Mouse (Mus musculus) liver, embryonic 12.5 days (tissue): ENCODE measurements around the gene Blnk. TPM values are rescaled to one million over a fixed set of nuclear protein-coding genes. Genes with fewer than 3 reads are reported as not detected.

ENCODE experiments used
- ATAC-seq: fragments of 200-750 bp; cut with Nextera tagmentation; 2 replicates; pipeline ENCODE4 v1.8.0; 2017; ENCODE audit warnings: moderate number of reproducible peaks, mild to moderate bottlenecking, moderate library complexity
- H3K27ac ChIP-seq: fragments of 300-500 bp; sonication (generic); 2 replicates; pipeline ENCODE4 v1.5.1; 2016; ENCODE audit warnings: mild to moderate bottlenecking
- H3K27me3 ChIP-seq: fragments of 300-500 bp; sonication (generic); replicated peaks from 2 replicates; pipeline ENCODE4 v1.6.1; 2016; ENCODE audit warnings: mild to moderate bottlenecking, moderate library complexity
- H3K36me3 ChIP-seq: fragments of 300-500 bp; sonication (generic); 2 replicates; pipeline ENCODE4 v1.6.1; 2016; ENCODE audit warnings: mild to moderate bottlenecking, moderate library complexity
- H3K4me1 ChIP-seq: fragments of 300-500 bp; sonication (generic); 2 replicates; pipeline ENCODE4 v1.6.1; 2016
- H3K4me2 ChIP-seq: fragments of 300-500 bp; sonication (generic); 2 replicates; pipeline ENCODE4 v1.6.1; 2016; ENCODE audit warnings: mild to moderate bottlenecking, moderate library complexity
- H3K4me3 ChIP-seq: fragments of 300-500 bp; sonication (generic); 2 replicates; pipeline ENCODE4 v1.5.1; 2016; ENCODE audit warnings: mild to moderate bottlenecking, moderate library complexity
- H3K9ac ChIP-seq: fragments of 300-500 bp; sonication (generic); 2 replicates; pipeline ENCODE4 v1.6.1; 2016; ENCODE audit warnings: mild to moderate bottlenecking, moderate library complexity
- H3K9me3 ChIP-seq: fragments of 300-500 bp; sonication (generic); replicated peaks from 2 replicates; pipeline ENCODE4 v1.6.1; 2016; ENCODE audit warnings: mild to moderate bottlenecking, moderate library complexity
- WGBS: fragments of 180-500 bp; shearing (Covaris S2); methylation state at CpG from one replicate; pipeline ENCODE4 v1.1.7; 2016; ENCODE audit not compliant: insufficient replicate concordance; 5-methylcytosine and 5-hydroxymethylcytosine counted together
- polyA plus RNA-seq: library from polyadenylated mRNA; unstranded; fragments of >200 nt; fragmentation: Nextera tagmentation; extraction: Ambion mirVana; gene quantifications from 2 replicates; pipeline ENCODE4 v1.2.1, GENCODE M21; 2016

Blnk gene
- polyA plus RNA-seq, 1 experiment from 2014 or later: 0.45 TPM

DNA sequence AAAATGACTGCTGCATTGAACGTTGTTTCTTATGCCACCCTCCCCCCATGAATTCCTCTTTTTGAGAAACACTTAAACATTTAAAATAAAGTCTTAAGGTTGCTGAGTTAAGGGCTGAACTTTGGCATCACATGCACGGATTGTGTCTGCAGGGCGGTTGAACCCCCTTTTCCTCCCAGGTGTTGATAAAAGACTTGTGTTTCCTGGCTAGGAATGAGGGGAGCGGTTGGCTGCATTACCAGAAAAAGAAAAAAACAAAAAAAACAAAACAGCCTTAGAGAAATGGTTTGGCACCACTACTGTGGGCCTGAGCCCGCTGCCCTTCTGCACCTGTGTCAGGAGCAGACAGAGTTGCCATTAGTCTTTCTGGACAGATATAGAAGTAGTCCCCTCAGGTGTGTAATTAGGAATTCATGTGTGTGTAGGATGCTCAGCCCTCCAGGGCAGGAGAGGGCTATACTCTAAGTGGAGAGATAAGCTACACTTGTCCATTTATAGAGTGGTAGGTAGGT lies 24.9 kb upstream of the Blnk start:
- H3K27me3 ChIP-seq: peaks cover 28% of the 10 kb centered on the region
- no peaks in the 10 kb centered on the region for H3K36me3 ChIP-seq
- no peak for ATAC-seq
- H3K27ac ChIP-seq: no peak overlapping the region
- H3K4me3 ChIP-seq: no peak overlapping the region
- H3K9ac ChIP-seq: no peak overlapping the region
- H3K4me2 ChIP-seq: no peak overlapping the region
- WGBS: 56% methylated on average over 5 of the region's 5 CpGs
- H3K9me3 ChIP-seq: no peaks in the 10 kb centered on the region
- H3K4me1 ChIP-seq: peaks cover 3% of the 10 kb centered on the region

DNA sequence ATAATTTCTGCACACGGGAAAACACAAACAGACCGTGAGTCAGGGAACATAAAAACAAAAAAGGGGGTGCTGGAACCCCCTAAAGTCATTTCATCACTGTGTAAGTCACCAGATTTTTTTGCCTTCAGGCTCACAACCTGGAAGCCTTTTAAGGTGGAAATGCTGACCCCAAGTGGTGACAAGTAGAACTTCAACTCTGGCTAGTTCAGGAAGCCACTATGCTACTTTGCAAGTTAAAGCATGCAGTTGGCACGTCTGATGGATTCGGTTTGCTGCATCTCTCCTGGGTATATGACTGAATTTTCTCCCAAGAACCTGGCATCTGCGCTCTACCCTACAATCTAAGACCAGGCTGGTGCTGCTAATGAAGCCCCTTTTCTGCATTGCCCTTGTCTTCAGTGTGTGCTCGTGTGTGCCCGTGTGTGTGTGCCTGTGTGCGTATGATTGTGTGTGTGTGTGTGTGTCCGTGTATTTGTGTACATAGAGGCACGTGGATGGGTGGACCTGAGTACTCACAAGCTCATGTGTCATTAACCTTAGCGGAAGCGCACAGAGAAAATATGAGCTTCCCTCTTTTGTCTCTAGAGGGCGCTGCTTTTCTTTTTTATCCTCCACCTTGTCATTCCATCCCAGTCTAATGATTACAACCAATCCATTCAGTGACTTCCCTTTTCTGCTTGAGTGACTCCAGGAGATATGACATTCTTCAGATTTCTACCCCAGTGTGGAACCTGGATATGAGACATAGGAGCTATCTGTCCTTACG lies 21.8 kb upstream of the Blnk start:
- Histone ChIP-seq H3K4me3 (peak overlapping the region; percentile 23), H3K4me1 (peaks cover 8% of the 10 kb centered on the region), H3K9me3 (no peaks in the 10 kb centered on the region), H3K27ac (no peak overlapping the region), H3K36me3 (no peaks in the 10 kb centered on the region), H3K9ac (peak overlapping the region; percentile 36; the same call in 1 of the 2 replicates), H3K4me2 (peak overlapping the region; percentile 64), H3K27me3 (peaks cover 49% of the 10 kb centered on the region)
- 11% methylated on average over 14 of the region's 14 CpGs for WGBS
- peak; percentile 40; the same call in 1 of the 2 replicates for ATAC-seq

DNA sequence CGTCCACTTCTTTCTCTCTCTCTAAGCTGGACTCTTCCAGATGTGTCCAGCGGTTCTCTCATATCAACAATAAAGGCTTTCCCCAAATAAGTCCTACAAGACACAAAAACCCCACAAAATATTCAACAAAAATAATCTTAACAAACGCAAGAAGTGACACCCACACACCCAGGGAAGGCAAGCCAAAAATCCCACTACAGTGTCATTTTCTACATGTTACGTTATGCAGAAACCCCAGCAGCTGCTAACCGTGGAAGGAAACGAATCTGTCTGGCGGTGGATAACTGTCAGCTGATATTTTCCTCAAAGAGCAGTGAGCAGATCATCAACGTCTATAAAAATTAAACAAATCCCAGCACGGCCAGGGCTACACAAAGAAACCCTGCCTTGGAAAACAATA lies 19.7 kb upstream of the Blnk start:
- no peak overlapping the region for H3K27ac ChIP-seq
- WGBS: 18% methylated on average over 9 of the region's 9 CpGs
- no peaks in the 10 kb centered on the region for H3K9me3 ChIP-seq
- no peak overlapping the region for H3K9ac ChIP-seq
- H3K4me2 ChIP-seq: no peak overlapping the region
- no peak overlapping the region for H3K4me3 ChIP-seq
- H3K4me1 ChIP-seq: peaks cover 8% of the 10 kb centered on the region
- no peaks in the 10 kb centered on the region for H3K36me3 ChIP-seq
- H3K27me3 ChIP-seq: peaks cover 51% of the 10 kb centered on the region
- no peak for ATAC-seq

DNA sequence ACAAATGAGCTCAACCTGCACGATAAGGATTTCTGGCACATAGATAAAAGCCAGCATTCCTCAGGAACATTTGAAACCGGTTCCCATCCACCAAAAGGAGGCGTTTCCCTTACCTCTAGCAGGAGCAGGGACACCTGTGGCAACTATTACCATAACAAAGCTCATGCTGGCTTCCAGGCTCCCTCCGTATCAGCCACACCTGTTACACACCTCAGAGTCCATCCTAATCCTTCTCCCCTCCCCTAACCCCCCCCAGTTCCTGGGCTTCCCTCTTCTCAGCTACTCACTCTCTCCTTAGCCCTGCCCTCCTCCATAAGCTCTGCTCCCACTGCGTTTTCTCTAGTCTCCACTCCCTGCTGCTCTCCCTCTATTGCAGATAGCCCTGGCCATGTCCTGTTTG lies 19.3 kb upstream of the Blnk start:
- no peak overlapping the region for H3K4me2 ChIP-seq
- H3K4me1 ChIP-seq: peaks cover 8% of the 10 kb centered on the region
- H3K4me3 ChIP-seq: no peak overlapping the region
- ATAC-seq: no peak
- H3K36me3 ChIP-seq: no peaks in the 10 kb centered on the region
- no peak overlapping the region for H3K9ac ChIP-seq
- no peak overlapping the region for H3K27ac ChIP-seq
- 11% methylated on average over 5 of the region's 5 CpGs for WGBS
- peaks cover 48% of the 10 kb centered on the region for H3K27me3 ChIP-seq
- no peaks in the 10 kb centered on the region for H3K9me3 ChIP-seq

DNA sequence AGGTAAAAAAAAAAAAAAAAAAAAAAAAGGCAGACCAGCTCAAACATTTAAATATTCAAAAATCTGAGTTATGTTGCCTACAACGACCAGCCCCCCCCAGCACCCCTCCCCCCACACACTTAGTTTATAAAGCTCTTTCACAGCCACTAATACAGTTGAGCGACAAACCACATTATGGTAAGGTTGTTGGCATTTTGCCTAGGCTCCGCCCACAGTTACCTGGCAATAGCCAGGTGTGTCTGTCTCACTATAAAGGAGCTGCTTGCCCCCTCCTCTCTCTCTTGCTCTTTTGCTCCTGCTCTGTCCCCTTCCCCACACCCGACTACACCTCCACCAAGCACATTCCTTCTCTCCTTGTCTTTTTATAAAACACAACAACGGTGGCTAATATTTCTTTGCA lies 17.3 kb upstream of the Blnk start:
- 21% methylated on average over 5 of the region's 5 CpGs for WGBS
- Histone ChIP-seq H3K9ac (no peak overlapping the region), H3K4me2 (no peak overlapping the region), H3K4me1 (peaks cover 8% of the 10 kb centered on the region), H3K4me3 (no peak overlapping the region), H3K27ac (no peak overlapping the region), H3K9me3 (no peaks in the 10 kb centered on the region), H3K36me3 (no peaks in the 10 kb centered on the region), H3K27me3 (peaks cover 43% of the 10 kb centered on the region)
- ATAC-seq: no peak

DNA sequence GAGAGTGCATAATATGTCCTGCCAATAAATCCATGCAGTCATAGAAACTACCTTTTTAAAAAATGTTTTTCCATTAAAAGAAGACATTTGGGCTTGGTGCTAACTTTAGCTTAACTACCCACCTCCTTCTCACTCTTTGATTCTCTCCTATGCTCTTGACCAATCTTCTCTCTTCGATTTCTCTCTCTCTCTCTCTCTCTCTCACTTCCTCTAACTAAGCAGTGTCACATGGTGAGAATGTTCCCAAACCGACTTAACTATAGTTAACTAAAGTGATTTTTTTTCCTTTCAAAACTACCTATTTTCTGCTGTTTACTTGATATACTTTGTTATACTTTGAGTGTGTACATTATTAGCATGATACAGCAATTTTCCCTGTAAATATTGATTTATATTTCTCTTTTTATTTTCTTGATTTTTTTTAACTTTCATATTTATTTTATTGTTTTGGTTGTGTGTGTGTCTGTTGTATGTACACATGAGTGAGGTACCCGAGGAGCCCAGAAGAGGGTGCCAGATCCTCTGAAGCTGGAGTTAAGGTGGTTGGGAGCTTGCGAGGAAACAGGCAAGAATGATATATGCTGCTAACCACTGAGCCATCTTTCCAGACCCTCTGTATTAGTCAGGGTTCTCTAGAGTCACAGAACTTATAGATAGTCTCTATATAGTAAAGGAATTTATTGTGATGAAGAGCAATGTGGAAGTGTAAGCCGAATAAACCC lies 14.5 kb upstream of the Blnk start:
- WGBS: 71% methylated on average over 5 of the region's 5 CpGs
- Histone ChIP-seq H3K36me3 (no peaks in the 10 kb centered on the region), H3K4me3 (no peak overlapping the region), H3K4me1 (0 out of 2 replicates have a peak, but pooled peaks cover 4% of the 10 kb centered on the region), H3K9ac (no peak overlapping the region), H3K4me2 (no peak overlapping the region), H3K27ac (no peak overlapping the region), H3K27me3 (peaks cover 30% of the 10 kb centered on the region), H3K9me3 (no peaks in the 10 kb centered on the region)
- no peak for ATAC-seq

DNA sequence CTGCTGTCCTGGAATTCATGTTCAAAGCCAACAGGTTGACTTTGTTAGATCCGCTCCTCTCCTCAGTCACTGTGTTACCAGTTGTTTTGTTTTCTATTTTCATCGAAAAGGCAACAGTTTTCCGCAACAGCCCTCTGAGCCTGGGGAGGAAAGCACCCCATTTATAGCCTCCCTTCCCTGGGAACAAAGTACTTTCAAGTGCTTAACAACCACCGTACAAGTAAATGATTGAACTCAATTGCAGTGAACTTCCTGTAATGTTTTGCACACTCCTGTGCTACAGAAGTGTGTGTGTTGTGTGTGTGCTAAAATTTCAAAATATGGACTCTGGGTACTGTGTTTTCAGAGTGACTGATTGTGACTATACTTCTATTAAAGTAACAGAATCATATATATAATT lies 13.4 kb upstream of the Blnk start:
- Histone ChIP-seq H3K27me3 (peaks cover 19% of the 10 kb centered on the region), H3K4me1 (no peaks in the 10 kb centered on the region), H3K36me3 (no peaks in the 10 kb centered on the region), H3K4me3 (no peak overlapping the region), H3K4me2 (no peak overlapping the region), H3K27ac (no peak overlapping the region), H3K9ac (no peak overlapping the region), H3K9me3 (no peaks in the 10 kb centered on the region; the same call in 1 of the 2 replicates)
- no peak for ATAC-seq
- 77% methylated on average over 4 of the region's 4 CpGs for WGBS

DNA sequence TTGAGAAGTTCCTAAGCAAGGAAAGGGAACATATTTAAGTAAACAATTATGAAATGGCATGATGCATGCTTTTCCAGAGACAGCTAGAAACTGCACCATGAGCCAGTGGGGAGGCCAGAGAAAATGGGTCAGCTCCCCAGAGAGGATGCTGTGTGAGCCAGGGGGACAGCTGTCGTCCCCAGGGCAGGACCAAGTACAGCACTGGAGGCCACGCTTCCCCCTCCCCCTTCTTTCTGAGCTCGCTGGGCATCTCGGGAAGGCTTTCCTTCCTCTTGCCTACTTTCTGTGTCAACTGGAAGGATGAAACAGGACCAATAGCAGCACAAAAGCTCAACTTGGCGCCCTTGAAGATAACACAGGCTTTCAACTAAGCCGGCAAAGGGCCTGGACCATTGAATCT lies 13.0 kb upstream of the Blnk start:
- H3K9me3 ChIP-seq: no peaks in the 10 kb centered on the region; the same call in 1 of the 2 replicates
- WGBS: 31% methylated on average over 6 of the region's 6 CpGs
- ATAC-seq: no peak
- H3K4me1 ChIP-seq: no peaks in the 10 kb centered on the region
- H3K4me3 ChIP-seq: no peak overlapping the region
- no peaks in the 10 kb centered on the region for H3K36me3 ChIP-seq
- no peak overlapping the region for H3K4me2 ChIP-seq
- no peak overlapping the region for H3K27ac ChIP-seq
- peaks cover 15% of the 10 kb centered on the region for H3K27me3 ChIP-seq
- no peak overlapping the region for H3K9ac ChIP-seq

DNA sequence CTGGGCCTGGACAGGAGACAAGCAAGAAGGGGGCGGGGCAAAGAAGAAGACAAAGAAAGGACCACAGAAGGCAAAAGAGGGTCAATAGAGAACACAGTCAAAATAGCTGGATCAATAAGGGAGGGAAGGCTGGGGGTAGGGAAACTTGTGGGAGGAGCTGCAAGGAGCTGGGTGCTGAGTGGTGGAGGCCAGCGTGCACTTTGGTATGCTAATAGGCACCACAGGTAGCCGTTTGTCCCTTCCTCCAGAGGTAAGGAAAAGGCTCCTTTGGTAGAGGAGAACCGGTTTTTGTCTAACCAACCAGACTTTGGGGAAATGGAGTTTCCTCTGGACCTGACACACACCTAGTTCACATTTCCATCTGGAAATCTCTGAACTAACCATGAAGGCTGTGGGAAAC lies 12.3 kb upstream of the Blnk start:
- Histone ChIP-seq H3K27me3 (peaks cover 9% of the 10 kb centered on the region), H3K4me3 (no peak overlapping the region), H3K9me3 (no peaks in the 10 kb centered on the region; the same call in 1 of the 2 replicates), H3K27ac (no peak overlapping the region), H3K4me1 (no peaks in the 10 kb centered on the region), H3K9ac (no peak overlapping the region), H3K4me2 (no peak overlapping the region), H3K36me3 (no peaks in the 10 kb centered on the region)
- 41% methylated on average over 4 of the region's 4 CpGs for WGBS
- no peak for ATAC-seq

DNA sequence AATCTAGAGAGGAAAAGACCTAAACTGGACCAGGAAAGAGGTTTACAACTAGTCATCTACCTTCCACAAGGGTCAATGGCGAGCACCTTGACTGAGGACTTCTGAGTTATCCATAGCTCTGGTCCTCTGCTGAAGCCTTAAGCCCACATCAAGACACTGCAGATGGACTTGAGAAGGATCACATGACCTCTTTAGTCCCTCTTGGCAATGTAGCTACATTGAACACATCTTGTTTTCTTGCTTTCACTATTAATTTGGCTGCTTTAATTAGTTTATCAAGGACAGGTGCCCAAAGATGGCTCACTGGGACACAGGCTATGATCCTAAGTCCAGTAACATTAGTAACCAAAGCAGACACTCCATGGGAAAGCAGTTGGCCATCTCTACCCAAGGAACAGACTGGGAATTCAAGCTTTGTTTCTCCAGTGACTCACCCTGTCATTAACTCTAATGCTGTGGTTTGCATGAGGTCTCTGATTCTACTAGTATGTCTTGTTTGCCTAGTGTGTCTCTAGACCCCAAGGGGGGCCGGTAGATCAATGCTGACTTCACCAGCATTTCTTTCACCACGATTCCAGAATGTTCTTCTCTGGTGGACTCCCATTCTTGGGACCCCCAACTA lies 9.5 kb upstream of the Blnk start:
- Histone ChIP-seq H3K27ac (no peak overlapping the region), H3K27me3 (no peaks in the 10 kb centered on the region), H3K9me3 (no peaks in the 10 kb centered on the region; the same call in 1 of the 2 replicates), H3K4me2 (no peak overlapping the region), H3K4me1 (peaks cover 14% of the 10 kb centered on the region), H3K9ac (no peak overlapping the region), H3K36me3 (no peaks in the 10 kb centered on the region), H3K4me3 (no peak overlapping the region)
- no peak for ATAC-seq
- WGBS: 65% methylated on average over 3 of the region's 3 CpGs

DNA sequence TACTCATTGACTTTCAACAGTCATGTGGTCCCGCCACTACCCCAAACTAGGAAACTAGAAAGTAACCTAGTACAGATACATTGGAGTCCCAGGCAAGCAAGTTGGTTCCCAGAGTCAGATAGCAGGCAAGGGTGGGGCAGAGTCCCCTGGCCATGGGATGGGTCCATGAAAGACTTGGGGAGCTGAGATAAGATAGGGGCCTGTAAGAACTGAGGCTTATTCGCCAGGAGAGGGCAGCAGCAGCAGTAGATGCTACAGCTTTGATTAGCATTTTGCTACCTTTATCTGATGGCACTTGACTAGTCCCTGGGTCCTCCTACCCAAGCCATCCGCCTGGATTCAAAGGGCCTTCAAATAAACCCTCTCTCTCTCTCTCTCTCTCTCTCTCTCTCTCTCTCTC lies 5.2 kb upstream of the Blnk start:
- Histone ChIP-seq H3K9me3 (no peaks in the 10 kb centered on the region; the same call in 1 of the 2 replicates), H3K36me3 (no peaks in the 10 kb centered on the region), H3K4me1 (peaks cover 22% of the 10 kb centered on the region), H3K4me3 (no peak overlapping the region), H3K27me3 (peaks cover 28% of the 10 kb centered on the region; the same call in 1 of the 2 replicates), H3K27ac (peak overlapping the region; percentile 23; the same call in 1 of the 2 replicates), H3K9ac (no peak overlapping the region), H3K4me2 (peak overlapping the region; percentile 8; the same call in 1 of the 2 replicates)
- peak; percentile 97 for ATAC-seq
- WGBS: 38% methylated on average over 3 of the region's 3 CpGs
